In the genomic region with DNA sequence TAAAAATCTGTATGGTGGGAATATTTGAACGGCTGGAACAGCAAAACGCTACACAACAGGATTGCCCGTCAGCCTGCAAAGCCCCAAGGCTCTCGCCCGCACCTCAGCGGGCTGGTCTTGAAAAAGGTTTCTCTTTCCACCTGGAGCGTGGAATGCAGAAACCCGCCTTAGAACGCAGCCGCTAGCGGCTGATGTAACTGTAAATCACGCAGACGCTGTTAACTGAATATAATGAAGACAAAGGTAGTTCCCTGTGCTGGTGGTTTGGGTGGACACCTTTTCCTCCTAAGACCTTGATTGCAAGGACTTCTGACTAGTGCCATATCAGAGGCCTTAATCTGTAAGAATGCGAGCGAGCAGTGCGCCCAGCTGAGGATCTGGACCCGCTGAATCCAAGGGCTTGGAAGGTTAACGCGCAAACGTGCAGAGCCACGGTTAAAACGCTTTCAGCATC, we compare ENCODE assay signal across 8 mouse cellular contexts. TPM values are rescaled to one million over a fixed set of nuclear protein-coding genes. Genes with fewer than 3 reads are reported as not detected.
DNase-seq lines count a peak whose midpoint lies in the region; ATAC-seq and TF ChIP-seq lines count a peak whose summit lies in the region.

No protein-coding gene starts in this region.

- H3K9ac ChIP-seq in kidney, embryonic 15.5 days: peak overlapping the region; percentile 77

- peak overlapping the region; percentile 70 for H3K4me2 ChIP-seq in kidney, embryonic 15.5 days

- peak overlapping the region; percentile 67 for H3K4me3 ChIP-seq in kidney, embryonic 15.5 days (replicated peaks)
- peak overlapping the region; percentile 63 for H3K4me3 ChIP-seq in bone marrow macrophage, adult 2 months (ENCODE audit: insufficient read depth, low read length)
- H3K4me3 ChIP-seq in macrophage (ENCODE audit: inconsistent target): peak overlapping the region; percentile 82

- peaks cover 49% of the 10 kb centered on the region for H3K79me2 ChIP-seq in macrophage (ENCODE audit: inconsistent target)

- no peak for DNase-seq in kidney, adult 8-10 months
- peak; percentile 38 for DNase-seq in CD4-positive helper T cell, adult 2 months (ENCODE audit: low read depth, low spot score)
- DNase-seq in heart, postnatal 36 days: peak; percentile 15 to 26
- DNase-seq in testis, postnatal 14 days (ENCODE audit: low spot score): peak; percentile 19
- no peak for DNase-seq in gastrocnemius, postnatal 14 days

- peak overlapping the region; percentile 99 for H3K27ac ChIP-seq in kidney, embryonic 15.5 days
- H3K27ac ChIP-seq in bone marrow macrophage, adult 2 months (ENCODE audit: insufficient read depth, low read depth, low read length): peak overlapping the region; percentile 53
- peak overlapping the region; percentile 58 for H3K27ac ChIP-seq in macrophage

- H3K36me3 ChIP-seq in kidney, embryonic 15.5 days: peaks cover 7% of the 10 kb centered on the region; the same call in 1 of the 2 replicates
- H3K36me3 ChIP-seq in macrophage (ENCODE audit: inconsistent target): no peaks in the 10 kb centered on the region

- TF ChIP-seq CTCF in bone marrow macrophage, adult 2 months (IDR thresholded peaks at IDR 0.05; ENCODE audit: low read depth, low read length): no peak

- ATAC-seq in kidney, embryonic 15.5 days (replicated peaks; ENCODE audit: low FRiP score): peak; percentile 10; the same call in 1 of the 2 replicates

- intact Hi-C loops in heart, postnatal 36 days (cut with DNase I): loop anchor here (2.0 to 5.0 kb wide), 2 partner anchors 50 to 347 kb away; a partner anchor contains a TSS
- intact Hi-C loops in gastrocnemius, postnatal 14 days (cut with DNase I; ENCODE audit: low total_unique reads): no loop called here

- H3K9me3 ChIP-seq in kidney, embryonic 15.5 days (replicated peaks): no peaks in the 10 kb centered on the region

- no peak for TF ChIP-seq POLR2A in bone marrow macrophage, adult 2 months (IDR thresholded peaks at IDR 0.05; ENCODE audit: borderline replicate concordance, low read depth, low read length)

- peaks cover 48% of the 10 kb centered on the region for H3K4me1 ChIP-seq in kidney, embryonic 15.5 days
- H3K4me1 ChIP-seq in bone marrow macrophage, adult 2 months (ENCODE audit: control insufficient read depth, insufficient read depth, low read length): peaks cover 8% of the 10 kb centered on the region

- WGBS in kidney, embryonic 15.5 days: under 1% methylated on average over 22 of the region's 22 CpGs
- WGBS in macrophage (ENCODE audit: missing documents): under 1% methylated on average over 22 of the region's 22 CpGs

- no peaks in the 10 kb centered on the region for H3K27me3 ChIP-seq in kidney, embryonic 15.5 days

RNA-seq across cellular contexts. Expression of a gene that starts 1.2 kb away (rescaled TPM):
- 77.8 and 84.1 TPM in 2 replicates for polyA plus RNA-seq in kidney, embryonic 15.5 days (2015; fragmentation: Nextera tagmentation; extraction: Ambion mirVana)
- 9.9 and 10.9 TPM in 2 replicates for polyA plus RNA-seq in bone marrow macrophage, adult 2 months (2012; ENCODE audit: insufficient read depth, insufficient read length, missing spikeins)
- 10 to 100 TPM; 14.3 to 17.2 TPM for total RNA-seq in heart, postnatal 36 days (2021)
- 10 to 100 TPM in 9 of 26 experiments, 1 to 10 TPM in 15, under 1 TPM in 2; 0.46 to 21.1 (median 5.0) TPM for total RNA-seq in macrophage (2018; cell fraction: chromatin; rRNA removed)
- 10 to 100 TPM in 24 of 26 experiments, 1 to 10 TPM in 2; 4.9 to 24.6 (median 17.5) TPM for total RNA-seq in macrophage (2018; cell fraction: cytosol; rRNA removed)
- total RNA-seq in macrophage (2018; cell fraction: nucleus; rRNA removed): 10 to 100 TPM in 11 of 26 experiments, 1 to 10 TPM in 15; 2.0 to 21.9 (median 7.8) TPM
- 8.7 to 20.5 TPM (median 17.2 TPM) in 3 replicates for polyA plus RNA-seq in macrophage (2018)
- 1 to 10 TPM; 9.1 to 9.7 TPM for total RNA-seq in gastrocnemius, postnatal 14 days (2021)

RNA-seq across cellular contexts. Expression of a gene that starts 50.5 kb away (rescaled TPM):
- 35.9 and 37.4 TPM in 2 replicates for polyA plus RNA-seq in kidney, embryonic 15.5 days (2015; fragmentation: Nextera tagmentation; extraction: Ambion mirVana)
- polyA plus RNA-seq in bone marrow macrophage, adult 2 months (2012; ENCODE audit: insufficient read depth, insufficient read length, missing spikeins): 37.5 and 38.1 TPM in 2 replicates
- 10 to 100 TPM; 20.6 to 22.1 TPM for total RNA-seq in heart, postnatal 36 days (2021)
- 10 to 100 TPM; 19.0 to 55.7 (median 38.3) TPM for total RNA-seq in macrophage (2018; cell fraction: chromatin; rRNA removed)
- total RNA-seq in macrophage (2018; cell fraction: cytosol; rRNA removed): 10 to 100 TPM; 25.6 to 43.1 (median 33.9) TPM
- total RNA-seq in macrophage (2018; cell fraction: nucleus; rRNA removed): 10 to 100 TPM; 26.2 to 49.3 (median 36.0) TPM
- 33.4 to 48.9 TPM (median 37.8 TPM) in 3 replicates for polyA plus RNA-seq in macrophage (2018)
- 10 to 100 TPM; 15.6 TPM for total RNA-seq in gastrocnemius, postnatal 14 days (2021)

Comparison
In these comparisons a context has a peak if more than half of its experiments do, and no peak if none do; other contexts are left out.
1. DNase-seq: peak in CD4-positive helper T cell, adult 2 months (single experiment), heart, postnatal 36 days (2 of 2) and testis, postnatal 14 days (single experiment); none in kidney, adult 8-10 months (0 of 2) and gastrocnemius, postnatal 14 days (single experiment).
2. Peak in every context shown above with its lines, with median percentiles within 50 percentile points of each other: H3K27ac ChIP-seq and H3K4me3 ChIP-seq.